Mouse (Mus musculus) C2C12 (cell line): ENCODE data around the gene Skap1. TPM values are rescaled to one million over a fixed set of nuclear protein-coding genes. Genes with fewer than 3 reads are reported as not detected.

Experiments used
- H3K27me3 ChIP-seq: one replicate; pipeline ENCODE4 v1.6.1; 2011; ENCODE audit not compliant: control insufficient read depth, insufficient read depth, insufficient read length
- H3K36me3 ChIP-seq: one replicate; pipeline ENCODE4 v1.6.1; 2011; ENCODE audit not compliant: control insufficient read depth, insufficient read depth
- H3K4me3 ChIP-seq: one replicate; pipeline ENCODE4 v1.5.1; 2011; ENCODE audit warnings: mild to moderate bottlenecking, control low read depth; ENCODE audit not compliant: poor library complexity, insufficient read depth, severe bottlenecking
- H3K79me2 ChIP-seq: one replicate; pipeline ENCODE4 v1.6.1; 2011; ENCODE audit not compliant: control insufficient read depth, insufficient read depth
- H3K79me3 ChIP-seq: one replicate; pipeline ENCODE4 v1.6.1; 2011; ENCODE audit warnings: low read depth, control low read depth
- H3ac ChIP-seq: one replicate; pipeline ENCODE3; 2011; ENCODE audit warnings: low read depth; ENCODE audit not compliant: control insufficient read depth, insufficient read length
- CEBPB ChIP-seq: IDR thresholded peaks from one replicate; pipeline ENCODE4 v1.6.1; 2011; ENCODE audit warnings: low read depth, mild to moderate bottlenecking, control low read depth, moderate library complexity
- CTCF ChIP-seq: IDR thresholded peaks from one replicate; pipeline ENCODE4 v1.5.1; 2011; ENCODE audit not compliant: control insufficient read depth, insufficient read depth, insufficient read length
- FOSL1 ChIP-seq: IDR thresholded peaks from one replicate; pipeline ENCODE4 v1.8.0; 2011; ENCODE audit warnings: mild to moderate bottlenecking, low read length; ENCODE audit not compliant: poor library complexity, insufficient read depth, severe bottlenecking
- MAX ChIP-seq: IDR thresholded peaks from one replicate; pipeline ENCODE4 v1.6.1; 2011; ENCODE audit warnings: mild to moderate bottlenecking, control low read depth
- MYOD1 ChIP-seq: IDR thresholded peaks from one replicate; pipeline ENCODE4 v1.6.1; 2011; ENCODE audit warnings: low read depth; ENCODE audit not compliant: control insufficient read depth, insufficient read length
- MYOG ChIP-seq: IDR thresholded peaks from one replicate; pipeline ENCODE4 v1.6.1; 2011; ENCODE audit not compliant: control insufficient read depth, insufficient read length; ENCODE audit errors: extremely low read depth
- USF1 ChIP-seq: IDR thresholded peaks from one replicate; pipeline ENCODE4 v1.6.1; 2011; ENCODE audit warnings: low read depth, mild to moderate bottlenecking, control low read depth, moderate library complexity
- polyA plus RNA-seq: library from polyadenylated mRNA; unstranded; fragments of >200 nt; fragmentation: generic; extraction: Trizol; gene quantifications from one replicate; pipeline ENCODE4 v1.2.1, GENCODE M21; 2012; ENCODE audit warnings: missing spikeins

Gene Skap1
- polyA plus RNA-seq, 1 experiment, result 0.04 TPM

GRCm38 (mm10) chr11:96576491-96577427 lies 112.4 kb downstream of the Skap1 start:
- Histone ChIP-seq H3ac (no peak overlapping the region), H3K79me2 (no peaks in the 10 kb centered on the region), H3K79me3 (no peaks in the 10 kb centered on the region), H3K36me3 (no peaks in the 10 kb centered on the region), H3K4me3 (no peak overlapping the region), H3K27me3 (peaks cover 53% of the 10 kb centered on the region)
- TF ChIP-seq MYOD1 (no peak), MAX (no peak), FOSL1 (no peak), CTCF (no peak), USF1 (no peak), MYOG (no peak), CEBPB (no peak)

GRCm38 (mm10) chr11:96578551-96579283 lies 114.3 kb downstream of the Skap1 start:
- no peak overlapping the region for H3ac ChIP-seq
- H3K79me2 ChIP-seq, result no peaks in the 10 kb centered on the region
- H3K4me3 ChIP-seq, result no peak overlapping the region
- no peaks in the 10 kb centered on the region for H3K36me3 ChIP-seq
- no peak for TF ChIP-seq FOSL1
- no peak for TF ChIP-seq CTCF
- TF ChIP-seq MAX, result no peak
- no peak for TF ChIP-seq MYOG
- TF ChIP-seq CEBPB, result no peak
- TF ChIP-seq MYOD1, result no peak
- TF ChIP-seq USF1, result no peak
- H3K27me3 ChIP-seq, result peaks cover 53% of the 10 kb centered on the region
- H3K79me3 ChIP-seq, result no peaks in the 10 kb centered on the region

GRCm38 (mm10) chr11:96581604-96582384 lies 117.4 kb downstream of the Skap1 start:
- Histone ChIP-seq H3K79me3 (no peaks in the 10 kb centered on the region), H3K36me3 (no peaks in the 10 kb centered on the region), H3ac (no peak overlapping the region), H3K27me3 (peaks cover 54% of the 10 kb centered on the region), H3K4me3 (no peak overlapping the region), H3K79me2 (no peaks in the 10 kb centered on the region)
- no peak for TF ChIP-seq FOSL1
- TF ChIP-seq CTCF, result no peak
- no peak for TF ChIP-seq MYOD1
- TF ChIP-seq USF1, result no peak
- TF ChIP-seq MAX, result no peak
- no peak for TF ChIP-seq CEBPB
- TF ChIP-seq MYOG, result no peak

GRCm38 (mm10) chr11:96582595-96582994 lies 118.2 kb downstream of the Skap1 start:
- Histone ChIP-seq H3K79me3 (no peaks in the 10 kb centered on the region), H3K79me2 (no peaks in the 10 kb centered on the region), H3K27me3 (peaks cover 52% of the 10 kb centered on the region), H3ac (no peak overlapping the region), H3K4me3 (no peak overlapping the region), H3K36me3 (no peaks in the 10 kb centered on the region)
- TF ChIP-seq MYOD1, result no peak
- no peak for TF ChIP-seq USF1
- no peak for TF ChIP-seq FOSL1
- no peak for TF ChIP-seq CTCF
- TF ChIP-seq CEBPB, result no peak
- TF ChIP-seq MAX, result no peak

GRCm38 (mm10) chr11:96589828-96590227 lies 125.4 kb downstream of the Skap1 start:
- no peak overlapping the region for H3ac ChIP-seq
- H3K27me3 ChIP-seq, result peaks cover 51% of the 10 kb centered on the region
- H3K79me3 ChIP-seq, result no peaks in the 10 kb centered on the region
- H3K4me3 ChIP-seq, result no peak overlapping the region
- H3K79me2 ChIP-seq, result no peaks in the 10 kb centered on the region
- no peaks in the 10 kb centered on the region for H3K36me3 ChIP-seq
- TF ChIP-seq MYOG, result no peak
- no peak for TF ChIP-seq CTCF
- no peak for TF ChIP-seq MYOD1
- TF ChIP-seq USF1, result no peak
- no peak for TF ChIP-seq CEBPB
- no peak for TF ChIP-seq FOSL1
- TF ChIP-seq MAX, result no peak
